Mouse (Mus musculus) lung, postnatal 4 days (tissue): ENCODE measurements around the gene Zfp114.

ENCODE experiments used
- DNase-seq, 2 experiments: peaks; one replicate each; pipeline ENCODE4 v3.0.0; 2021

Zfp114 gene

DNA sequence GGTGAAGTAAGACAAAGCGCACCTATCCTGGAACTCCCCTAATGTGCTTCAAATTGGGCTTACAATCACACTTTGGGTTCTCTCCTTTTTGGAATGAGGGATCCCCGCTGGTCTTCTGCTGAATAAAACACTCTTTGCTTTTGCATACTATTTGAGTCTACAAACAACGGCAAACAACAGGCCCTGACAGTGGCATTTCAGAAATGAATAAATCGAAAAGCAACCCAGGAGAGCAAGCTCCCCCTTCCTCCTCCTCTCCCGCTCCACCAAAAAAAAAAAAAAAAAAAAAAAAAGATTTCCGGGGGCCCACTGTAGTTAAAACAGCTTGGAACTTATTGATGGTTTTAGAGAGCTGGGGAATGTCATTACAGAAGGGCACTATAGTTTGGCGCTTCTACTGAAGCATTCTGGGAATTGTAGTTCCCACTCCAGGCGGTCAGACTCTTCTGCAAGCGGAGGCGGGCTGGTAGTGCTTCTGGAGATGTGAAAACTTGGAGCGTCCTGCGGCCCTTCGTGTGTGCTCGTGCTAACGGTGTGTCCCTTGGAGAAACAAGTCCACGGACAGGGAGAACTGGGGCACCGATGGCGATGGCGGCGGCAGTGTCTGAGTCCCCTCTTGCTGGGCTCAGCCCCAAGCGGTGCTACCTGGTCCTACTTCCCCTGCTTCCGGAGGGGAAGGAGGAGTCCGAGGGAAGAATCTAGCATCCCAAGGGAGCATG lies at the start of gene Zfp114:
TSS of gene Zfp114 (plus strand) at position 443 of the 719 bp plus-strand sequence.
- DNase-seq: peak; percentile 72 to 74

DNA sequence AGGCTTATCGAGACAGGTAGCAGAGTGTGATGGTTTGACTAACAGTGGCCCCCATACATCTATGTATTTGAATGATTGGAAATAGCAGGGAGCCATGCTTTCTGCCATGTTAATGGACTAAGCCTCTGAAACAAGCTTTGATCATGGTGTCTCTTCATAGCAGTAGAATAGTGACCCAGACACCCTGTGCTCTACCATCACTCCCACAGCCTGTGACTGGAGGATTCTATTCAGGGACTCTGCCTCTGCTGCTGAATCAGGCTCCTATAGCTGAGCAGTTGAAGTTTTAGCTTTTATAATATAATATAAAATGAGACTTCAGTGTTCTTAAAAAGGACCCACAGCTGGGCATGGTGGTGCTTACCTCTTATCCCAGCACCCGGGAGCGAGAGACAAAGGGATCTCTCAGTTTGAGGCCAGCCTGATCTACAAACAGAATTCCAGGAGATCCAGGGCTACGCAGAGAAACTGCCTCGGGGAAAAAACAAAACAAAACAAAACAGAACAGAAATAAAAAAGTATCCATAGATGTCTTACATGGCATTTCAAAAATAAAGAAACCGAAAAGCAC lies 41.4 kb upstream of the Zfp114 start:
- DNase-seq: no peak

DNA sequence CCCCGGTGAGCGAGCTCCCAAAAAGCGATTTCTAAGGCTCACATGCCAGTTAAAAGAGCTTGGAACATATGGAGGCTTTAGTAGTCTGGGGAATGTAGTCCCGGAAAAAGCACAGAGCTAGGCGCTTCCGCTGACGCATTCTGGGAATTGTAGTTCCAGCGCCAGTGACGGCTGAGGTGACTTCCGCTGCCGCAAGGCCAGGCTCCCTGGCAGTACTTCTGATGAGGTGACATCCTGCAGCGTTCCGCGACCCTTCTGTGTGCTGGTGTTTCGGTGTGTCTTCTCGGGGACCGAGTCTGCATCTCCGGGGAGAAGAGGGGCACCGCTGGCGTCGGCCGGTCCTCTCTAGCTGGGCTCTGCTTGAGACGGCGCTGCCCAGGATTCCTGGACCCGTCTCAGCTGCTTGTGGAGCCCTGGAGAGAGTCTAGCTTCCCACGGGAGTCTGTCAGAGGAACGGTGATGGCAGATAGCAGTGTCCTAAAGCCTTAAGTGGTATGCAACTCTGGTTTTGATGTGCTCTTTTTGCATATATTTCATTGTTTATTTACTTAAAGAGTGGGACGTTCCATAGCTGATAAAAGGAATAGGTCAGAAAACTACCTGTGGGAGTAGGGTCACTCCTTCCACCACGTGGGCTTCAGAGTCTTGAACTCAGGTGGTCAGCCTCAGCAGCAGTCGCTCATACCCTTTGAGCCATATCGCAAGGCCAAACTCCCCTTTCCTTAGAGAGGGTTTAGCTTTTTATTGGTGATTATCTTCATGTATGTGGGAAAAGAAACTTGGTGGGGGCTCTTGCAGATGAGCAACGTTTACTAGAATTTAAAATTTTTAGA lies 40.6 kb upstream of the Zfp114 start, which contains the start of gene Zfp235:
TSS of gene Zfp235 (plus strand) at position 174 of the 833 bp plus-strand sequence.
- peak; percentile 89 for DNase-seq

DNA sequence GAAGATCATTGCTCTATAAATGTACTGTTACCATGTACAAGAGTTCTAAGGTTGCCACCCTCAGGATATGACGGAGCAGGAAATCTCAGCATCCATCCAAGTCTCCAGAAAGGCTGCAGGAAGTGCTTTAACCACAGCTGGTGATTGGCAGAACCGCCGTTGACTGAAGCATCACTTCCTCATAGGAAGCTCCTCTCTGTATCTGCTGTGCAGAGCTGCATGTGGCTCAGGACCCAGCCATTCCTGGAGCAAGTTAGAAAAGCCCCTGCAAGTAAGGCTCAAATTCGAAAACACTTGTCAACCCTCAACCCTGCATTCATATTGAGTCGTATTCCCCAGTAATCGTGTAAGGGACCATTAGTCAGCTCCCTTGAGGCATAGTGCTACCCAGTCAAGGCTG lies 32.3 kb upstream of the Zfp114 start:
- no peak for DNase-seq

DNA sequence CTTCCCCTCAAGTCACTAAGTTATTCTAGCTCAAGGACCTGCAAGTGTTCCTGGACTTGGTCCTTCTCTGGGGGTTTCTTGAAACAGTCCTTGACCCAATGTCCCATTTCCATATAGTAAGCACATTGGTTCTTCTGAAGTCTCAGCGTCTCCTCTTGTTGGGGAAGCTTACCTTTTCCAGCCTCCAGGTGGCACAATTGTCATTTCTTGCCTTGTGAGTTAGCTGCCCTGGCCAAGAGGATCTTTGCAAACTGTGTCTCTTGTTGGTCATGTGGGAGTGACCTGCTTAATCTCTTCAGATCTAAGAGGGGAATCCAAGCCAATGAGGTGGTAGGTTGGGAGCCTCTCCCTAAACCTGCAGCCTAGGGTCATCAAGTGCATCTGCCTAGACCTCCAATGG lies 21.6 kb upstream of the Zfp114 start:
- DNase-seq: peak in 1 of 2 experiments; percentile 22

DNA sequence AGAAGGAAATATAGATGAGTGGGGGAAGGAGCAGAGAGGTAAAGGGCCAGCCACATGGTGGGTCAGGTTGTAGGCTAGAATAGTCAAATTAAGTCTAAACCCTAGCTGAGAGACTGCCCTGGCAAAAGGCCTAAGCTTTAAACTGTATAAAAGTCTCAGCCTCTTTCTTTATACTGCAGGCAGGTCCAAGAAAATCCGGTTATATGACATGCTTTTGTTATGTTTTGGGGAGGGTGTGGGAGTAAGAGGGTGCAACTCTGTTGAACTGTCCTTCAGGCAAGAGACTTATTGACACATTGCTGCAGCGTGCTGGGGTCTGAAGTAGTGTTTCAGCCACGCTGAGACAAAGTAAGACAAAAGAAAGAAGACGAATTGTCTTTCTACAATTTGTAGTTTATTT lies 2.7 kb upstream of the Zfp114 start:
- no peak for DNase-seq

DNA sequence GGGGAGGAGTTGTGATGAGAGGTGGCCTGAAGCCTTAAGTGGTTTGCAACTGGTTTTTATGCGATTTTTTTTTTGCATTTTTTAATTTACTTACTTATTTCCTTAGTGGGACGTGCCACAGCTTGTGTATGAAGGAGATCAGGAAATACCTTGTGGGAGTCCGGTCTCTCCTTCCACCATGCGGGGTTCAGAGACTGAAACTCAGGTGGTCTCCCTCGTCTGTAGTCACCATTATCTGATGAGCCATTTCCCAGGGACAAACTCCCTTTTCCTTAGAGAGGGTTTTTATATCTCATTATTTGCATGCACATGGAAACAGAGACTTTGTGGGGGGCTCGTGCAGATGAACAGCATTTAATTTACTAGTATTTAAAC lies 464 bp downstream of the Zfp114 start:
- DNase-seq: no peak

DNA sequence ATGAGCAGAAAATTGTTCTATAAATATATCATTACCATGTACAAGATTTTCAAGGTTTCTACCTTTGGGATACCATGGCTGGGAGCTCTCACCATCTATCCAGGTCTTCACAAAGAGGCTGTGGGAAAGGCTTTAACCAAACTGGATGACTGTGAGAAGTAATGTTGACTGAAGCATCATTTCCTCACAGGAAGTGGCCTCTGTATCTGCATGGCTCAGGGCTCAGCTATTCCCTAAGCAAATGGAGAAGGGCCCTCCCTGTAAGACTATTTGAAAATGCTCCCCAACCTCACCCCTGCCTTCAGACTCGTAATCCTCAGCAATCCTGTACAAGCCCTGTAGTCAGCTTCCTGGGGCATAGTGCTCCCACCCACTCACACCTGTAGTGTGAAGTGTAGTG lies 12.8 kb downstream of the Zfp114 start:
- DNase-seq: peak in 1 of 2 experiments; percentile 1

DNA sequence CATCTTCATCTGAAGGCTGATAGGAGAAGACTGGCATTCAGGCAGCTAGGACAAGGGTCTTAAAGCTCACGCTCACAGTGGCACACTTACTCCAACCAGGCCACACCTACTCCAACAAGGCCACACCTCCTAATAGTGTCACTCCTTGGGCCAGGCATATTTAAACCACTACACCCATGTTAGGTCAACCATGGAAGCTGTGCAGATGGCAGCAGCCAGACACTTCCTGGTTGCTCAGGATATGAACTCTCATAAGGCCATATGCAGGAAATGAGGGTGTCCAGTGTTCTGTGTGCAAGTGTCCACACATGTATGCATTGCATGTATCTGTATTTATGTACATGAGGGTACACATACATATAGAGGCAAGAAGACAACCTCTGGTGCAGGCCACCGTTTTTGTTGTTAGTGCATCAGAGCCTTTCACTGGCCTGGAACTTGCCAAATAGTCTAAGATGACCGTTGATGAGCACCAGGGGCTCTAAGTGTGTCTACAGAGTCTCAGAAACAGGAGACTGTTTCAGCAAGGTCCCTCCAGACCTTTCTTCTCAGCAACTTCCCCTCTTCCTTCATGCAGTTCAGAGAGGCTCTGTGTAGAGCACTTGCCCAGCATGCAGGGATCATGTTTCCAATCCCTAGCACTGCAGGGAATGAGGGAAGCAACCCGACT lies 14.2 kb downstream of the Zfp114 start:
- DNase-seq: peak in 1 of 2 experiments; percentile 3

DNA sequence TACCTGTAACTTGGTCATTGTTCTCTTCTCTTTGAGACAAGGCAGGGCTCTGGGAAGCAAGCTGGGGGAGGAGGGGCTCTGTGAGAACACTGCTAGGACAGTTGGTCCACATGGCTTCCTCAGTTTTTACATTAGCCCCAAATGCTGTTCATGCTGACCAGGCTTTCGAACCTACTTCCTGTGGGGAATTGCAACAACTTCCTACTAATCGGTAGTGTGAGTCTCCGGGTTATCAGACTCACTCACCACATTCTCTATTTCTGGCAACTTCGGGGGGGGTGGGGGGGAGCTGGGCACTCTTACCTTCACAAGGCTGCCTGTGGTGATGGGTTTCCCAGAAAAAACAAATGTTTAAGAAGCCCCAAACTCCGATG lies 14.7 kb downstream of the Zfp114 start:
- DNase-seq: no peak

DNA sequence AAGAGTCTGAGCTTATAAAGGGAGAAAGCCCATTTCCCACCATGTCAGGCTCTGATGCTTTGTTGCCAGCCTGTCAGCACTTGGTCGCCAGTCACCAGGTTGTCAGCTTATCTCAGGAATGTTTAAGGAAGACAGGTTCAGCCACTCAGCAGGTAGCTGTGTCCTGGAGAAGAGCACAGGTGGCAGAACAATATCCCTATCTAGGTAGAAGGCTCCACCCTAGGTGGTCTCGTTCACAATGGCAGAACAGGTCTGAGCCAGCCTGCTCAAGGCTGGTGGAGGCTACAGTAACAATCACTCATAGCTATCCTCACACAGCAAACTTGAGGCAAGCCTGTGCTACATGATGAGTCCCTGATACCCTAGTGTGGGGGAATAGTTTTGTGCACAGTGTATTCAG lies 16.5 kb downstream of the Zfp114 start:
- no peak for DNase-seq

DNA sequence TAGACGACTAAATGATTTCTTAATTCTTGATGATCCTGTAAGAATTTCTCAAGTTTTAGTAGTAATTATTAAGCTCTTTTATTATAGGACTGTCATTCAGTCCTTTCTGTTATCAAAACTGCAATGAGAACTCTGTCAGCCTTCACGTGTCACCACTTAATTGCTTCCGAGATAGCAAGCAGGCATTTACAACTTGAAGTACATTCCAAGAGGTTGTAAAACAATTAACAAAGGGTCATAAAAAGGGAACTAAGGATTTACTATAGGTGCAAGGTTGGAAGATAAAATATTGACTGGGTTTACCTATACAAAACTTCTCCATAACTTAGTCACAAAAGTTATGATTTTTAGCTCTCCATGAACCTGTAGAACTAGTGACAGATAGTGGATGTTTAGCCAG lies 18.3 kb downstream of the Zfp114 start:
- DNase-seq: no peak

DNA sequence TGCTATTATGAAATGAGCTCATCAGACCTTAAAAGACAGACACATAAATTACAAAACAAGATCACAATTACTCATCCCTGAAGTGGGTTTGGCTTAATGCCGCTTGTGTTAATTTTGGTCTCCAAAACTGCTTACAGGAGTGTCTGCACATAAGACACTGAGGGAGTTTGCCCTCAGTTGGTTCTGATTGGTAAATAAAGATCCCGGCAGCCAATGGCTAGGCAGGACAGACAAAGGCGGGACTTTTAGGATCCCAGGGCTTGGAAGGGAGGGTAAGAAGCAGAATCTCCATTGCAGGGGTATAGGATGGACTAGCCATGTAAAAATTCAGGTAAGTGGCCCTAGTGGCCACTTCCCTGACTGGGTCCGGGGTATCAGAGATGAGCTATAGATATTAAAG lies 22.1 kb downstream of the Zfp114 start:
- DNase-seq: no peak

DNA sequence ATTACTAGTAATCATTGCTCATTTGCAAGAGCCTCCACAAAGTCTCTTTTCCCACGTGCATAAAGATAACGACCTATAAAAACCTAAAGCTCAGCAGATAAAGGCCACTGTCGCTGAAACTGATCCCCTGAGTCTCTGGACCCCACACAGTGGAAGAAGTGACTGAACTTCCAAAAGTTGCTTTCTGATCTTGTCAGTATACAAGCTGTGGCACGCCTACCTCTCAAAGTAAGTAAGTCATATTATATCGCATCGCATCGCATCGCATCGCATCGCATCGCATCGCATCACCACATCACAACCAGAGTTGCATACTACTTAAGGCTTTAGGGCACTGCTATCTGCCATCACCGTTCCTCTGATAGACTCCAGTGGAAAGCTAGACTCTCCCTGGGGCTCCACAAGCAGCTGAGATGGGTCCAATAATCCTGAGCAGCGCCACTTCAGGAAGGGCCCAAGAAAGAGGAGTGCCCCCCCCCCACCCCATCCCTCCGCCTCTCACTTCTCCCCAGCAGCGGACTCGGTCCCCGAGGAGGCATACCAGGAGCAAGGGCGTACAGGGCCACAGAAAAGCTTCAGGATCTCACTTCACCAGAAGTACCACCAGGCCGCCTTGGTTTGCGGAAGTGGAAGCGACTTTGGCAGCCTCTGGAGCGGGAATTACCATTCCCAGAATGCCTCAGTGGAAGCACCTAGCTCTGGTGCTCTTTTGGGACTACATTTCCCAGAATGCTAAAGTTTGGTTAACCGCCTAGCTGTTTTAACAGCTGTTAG lies 32.8 kb downstream of the Zfp114 start:
- peak; percentile 74 to 77 for DNase-seq

DNA sequence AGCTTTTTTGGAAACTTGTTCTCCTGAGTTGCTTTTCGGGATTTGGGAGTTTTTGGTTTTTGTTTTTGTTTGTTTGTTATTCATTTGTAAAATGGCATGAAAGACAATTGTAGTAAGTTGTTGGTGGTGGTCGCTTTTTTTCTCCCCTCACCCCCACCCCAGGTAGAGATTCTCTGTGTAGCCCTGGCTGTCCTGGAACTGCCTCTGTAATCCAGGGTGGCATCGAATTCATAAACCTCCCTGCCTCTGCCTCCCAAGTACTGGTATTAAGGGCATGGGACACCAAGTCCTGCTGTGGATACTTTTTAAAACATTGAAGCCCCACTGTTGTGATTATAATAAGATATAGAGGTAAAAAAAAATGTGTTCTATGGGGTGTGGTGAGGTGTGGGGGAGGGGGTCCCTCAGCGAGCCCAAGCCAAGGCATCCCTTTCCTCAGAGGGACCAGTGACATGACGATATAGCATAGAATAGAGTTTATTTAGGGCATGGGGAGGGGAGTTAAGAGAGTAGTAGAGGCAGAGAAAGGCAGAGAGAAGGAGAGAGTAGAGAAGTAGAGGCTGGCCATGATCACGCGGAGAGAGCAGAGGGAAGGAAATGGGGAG lies 33.5 kb downstream of the Zfp114 start:
- no peak for DNase-seq

DNA sequence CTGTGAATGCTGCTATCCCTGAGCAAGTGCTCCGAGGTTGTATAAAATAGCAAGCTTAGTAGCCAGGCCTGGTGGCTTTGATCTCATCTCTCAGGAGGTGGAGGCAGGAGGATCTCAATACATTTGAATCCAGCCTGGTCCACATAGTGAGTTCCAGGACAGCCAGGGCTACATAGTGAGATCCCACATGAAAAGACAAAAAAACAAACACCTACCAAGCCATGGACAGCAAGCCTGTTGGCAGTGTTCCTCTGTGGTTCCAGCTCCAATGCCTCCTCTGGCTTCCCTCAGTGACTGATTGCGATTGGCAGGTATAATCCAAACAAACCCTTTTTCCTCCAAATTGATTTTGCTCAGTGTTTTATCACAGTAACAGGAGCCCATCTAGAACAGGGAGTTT lies 35.4 kb downstream of the Zfp114 start:
- DNase-seq: no peak

DNA sequence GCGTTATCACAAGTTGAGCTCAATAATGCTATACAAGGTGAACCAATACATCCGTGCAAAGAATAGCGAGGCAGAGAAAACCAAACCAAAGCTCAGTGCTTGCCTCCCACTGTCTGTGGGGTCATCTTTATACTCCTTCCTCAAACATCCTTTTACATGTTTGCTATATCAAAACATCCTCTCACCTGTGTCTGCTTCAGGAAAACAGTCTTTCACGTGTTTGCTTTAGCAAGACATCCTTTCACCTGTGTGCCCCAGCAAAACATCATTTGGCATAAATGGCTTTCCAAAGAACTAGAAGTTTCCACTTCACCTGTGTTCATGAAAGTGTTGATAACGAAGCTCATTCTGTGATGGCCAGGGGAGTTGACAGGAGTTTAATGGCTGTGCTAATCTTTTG lies 36.5 kb downstream of the Zfp114 start, which contains the start of gene Zfp111:
TSS of gene Zfp111 (minus strand) at position 101 of the 400 bp plus-strand sequence.
- no peak for DNase-seq
